Mouse (Mus musculus): ENCODE measurements around the gene Eif4e3. TPM values are rescaled to one million over a fixed set of nuclear protein-coding genes. Genes with fewer than 3 reads are reported as not detected.

Gene Eif4e3
- polyA plus RNA-seq, 1 experiment from 2014 or later, result 11.2 TPM

DNA sequence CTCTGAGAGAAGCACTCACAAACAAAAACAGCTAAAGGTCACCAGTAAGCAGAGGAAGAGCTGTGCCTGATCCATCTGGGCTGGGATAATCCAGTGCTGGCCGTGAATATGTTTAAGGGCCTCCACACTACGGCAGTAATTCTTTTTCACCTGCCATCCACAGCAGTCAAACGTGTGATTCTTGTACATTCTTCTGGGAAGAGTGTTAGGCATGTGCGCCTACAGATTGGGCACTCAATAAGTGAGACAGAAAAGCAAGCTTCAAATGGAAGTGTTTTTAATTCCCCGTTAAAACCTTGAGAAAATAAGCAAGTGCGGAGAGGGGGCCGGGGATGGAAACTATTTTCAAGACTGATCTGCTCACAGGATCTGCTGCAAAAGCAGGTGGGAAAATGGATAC is 48.7 kb downstream of the Eif4e3 start:
- Histone ChIP-seq H3K4me3 (no peak overlapping the region), H3K27me3 (peaks cover 15% of the 10 kb centered on the region), H3K9me3 (replicated peaks) (no peaks in the 10 kb centered on the region), H3K4me1 (peaks cover 23% of the 10 kb centered on the region), H3K27ac (no peak overlapping the region), H3K9ac (no peak overlapping the region), H3K36me3 (no peaks in the 10 kb centered on the region), H3K4me2 (replicated peaks) (no peak overlapping the region)
- no peak for ATAC-seq (ENCODE audit: low FRiP score)
- 76% methylated on average over 7 of the region's 7 CpGs for WGBS

GRCm38 (mm10) chr6:99617415-99617814 is 49.2 kb downstream of the Eif4e3 start:
- 78% methylated on average over 1 of the region's 1 CpGs for WGBS

DNA sequence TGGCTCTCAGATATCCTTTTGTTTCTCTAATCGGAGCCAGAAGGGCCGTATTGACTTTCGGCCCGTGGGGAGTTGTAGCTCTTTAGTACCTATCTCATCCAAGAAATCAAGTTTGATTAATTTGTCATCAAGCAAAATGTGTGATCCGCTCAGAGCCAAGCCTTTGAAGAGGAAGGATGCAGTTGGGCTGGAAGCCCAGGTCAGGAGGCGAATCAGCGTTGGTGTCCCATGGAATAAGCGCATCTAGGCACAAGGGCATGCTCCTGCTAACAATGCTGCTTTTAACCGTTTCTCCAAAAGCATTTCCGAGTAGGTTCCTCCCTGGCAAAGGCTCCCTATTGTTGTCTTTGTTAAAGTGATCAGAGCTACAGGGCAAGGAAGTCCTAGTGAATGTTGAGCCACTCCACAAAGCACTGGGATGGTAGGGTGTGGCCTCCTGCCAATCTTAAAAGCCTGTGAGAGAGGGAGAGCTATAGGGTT is 51.3 kb downstream of the Eif4e3 start:
- 11% methylated on average over 10 of the region's 10 CpGs for WGBS
- Histone ChIP-seq H3K27ac (no peak overlapping the region), H3K9me3 (replicated peaks) (no peaks in the 10 kb centered on the region), H3K36me3 (no peaks in the 10 kb centered on the region), H3K4me1 (peaks cover 25% of the 10 kb centered on the region), H3K4me3 (no peak overlapping the region), H3K4me2 (replicated peaks) (peak overlapping the region; percentile 19; the same call in 1 of the 2 replicates), H3K27me3 (peaks cover 21% of the 10 kb centered on the region), H3K9ac (no peak overlapping the region)
- ATAC-seq (ENCODE audit: low FRiP score), result no peak

More at GRCm38 (mm10) chr6:99617415-99617814, 49.2 kb downstream of the Eif4e3 start:
- peaks cover 21% of the 10 kb centered on the region for H3K4me1 ChIP-seq
- peaks cover 20% of the 10 kb centered on the region for H3K27me3 ChIP-seq
- H3K27ac ChIP-seq, result no peak overlapping the region
- no peak for ATAC-seq (ENCODE audit: low FRiP score)
- H3K9me3 ChIP-seq (replicated peaks), result no peaks in the 10 kb centered on the region
- no peak overlapping the region for H3K4me3 ChIP-seq
- H3K4me2 ChIP-seq (replicated peaks), result no peak overlapping the region
- H3K9ac ChIP-seq, result no peak overlapping the region
- no peaks in the 10 kb centered on the region for H3K36me3 ChIP-seq

DNA sequence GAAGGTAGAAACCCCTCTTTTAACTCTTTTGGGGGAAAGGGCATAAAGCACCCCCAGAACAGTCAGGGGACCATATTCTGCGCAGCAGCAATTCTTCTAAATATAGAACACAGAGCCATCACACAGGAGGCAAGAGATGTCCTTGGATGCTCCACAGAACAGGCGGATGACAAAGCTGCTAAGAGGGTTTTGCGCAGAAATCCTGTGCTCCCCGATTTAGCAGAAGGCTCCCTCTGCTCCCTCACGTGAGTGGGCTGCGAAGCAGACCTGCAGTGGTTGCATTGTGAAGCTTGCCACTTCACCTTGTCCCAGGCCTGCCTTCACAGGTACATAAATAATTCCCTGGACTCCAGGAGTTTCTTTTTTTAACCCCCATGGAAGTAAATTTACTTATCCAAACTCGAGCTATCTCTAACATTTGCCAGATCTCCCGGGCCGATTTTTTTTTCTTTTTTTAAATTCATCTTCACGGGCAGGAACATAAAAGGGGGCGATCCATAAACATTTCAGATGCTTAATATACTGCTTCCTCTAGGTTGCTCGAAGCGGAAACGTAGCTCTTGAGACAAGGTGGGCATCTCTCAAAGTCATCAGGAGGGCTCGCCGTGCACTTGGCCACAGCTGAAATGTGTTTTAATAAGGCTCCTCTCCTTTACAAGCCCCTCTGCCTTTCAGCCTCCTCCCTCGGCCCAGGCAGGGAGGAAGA is 51.9 kb downstream of the Eif4e3 start:
- Histone ChIP-seq H3K36me3 (no peaks in the 10 kb centered on the region), H3K4me2 (replicated peaks) (peak overlapping the region; percentile 19; the same call in 1 of the 2 replicates), H3K27ac (no peak overlapping the region), H3K9ac (no peak overlapping the region), H3K4me1 (peaks cover 25% of the 10 kb centered on the region), H3K4me3 (no peak overlapping the region), H3K9me3 (replicated peaks) (no peaks in the 10 kb centered on the region), H3K27me3 (peaks cover 21% of the 10 kb centered on the region)
- 59% methylated on average over 17 of the region's 17 CpGs for WGBS
- ATAC-seq (ENCODE audit: low FRiP score), result no peak

DNA sequence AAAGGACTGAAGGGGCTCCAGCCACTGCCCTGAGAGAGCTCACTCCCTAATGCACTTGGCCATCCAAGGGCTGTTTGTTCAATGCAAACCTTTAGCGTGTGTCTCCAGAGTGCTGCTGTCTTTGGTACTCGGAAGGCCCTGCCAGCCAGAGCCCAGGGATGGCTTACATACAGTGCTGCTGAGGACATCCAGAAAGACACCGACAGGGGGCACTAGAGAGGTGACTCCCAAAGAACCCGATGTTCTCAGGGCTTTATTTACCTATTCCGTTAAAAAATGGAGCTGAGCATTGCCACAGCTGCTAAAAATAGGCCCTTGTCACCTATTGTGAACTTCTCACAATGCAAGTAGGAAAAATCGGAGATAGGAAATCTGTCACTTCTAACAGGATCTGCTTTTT is 54.7 kb downstream of the Eif4e3 start:
- no peak overlapping the region for H3K4me3 ChIP-seq
- H3K4me1 ChIP-seq, result peaks cover 25% of the 10 kb centered on the region
- H3K36me3 ChIP-seq, result no peaks in the 10 kb centered on the region
- H3K27ac ChIP-seq, result no peak overlapping the region
- no peak overlapping the region for H3K4me2 ChIP-seq (replicated peaks)
- H3K9me3 ChIP-seq (replicated peaks), result no peaks in the 10 kb centered on the region
- WGBS, result 53% methylated on average over 6 of the region's 6 CpGs
- no peak for ATAC-seq (ENCODE audit: low FRiP score)
- no peak overlapping the region for H3K9ac ChIP-seq
- peaks cover 21% of the 10 kb centered on the region for H3K27me3 ChIP-seq

GRCm38 (mm10) chr6:99610454-99611427 is 55.8 kb downstream of the Eif4e3 start:
- ATAC-seq (ENCODE audit: low FRiP score), result no peak
- Histone ChIP-seq H3K9ac (no peak overlapping the region), H3K4me2 (replicated peaks) (peak overlapping the region; percentile 15; the same call in 1 of the 2 replicates), H3K27me3 (peaks cover 21% of the 10 kb centered on the region), H3K9me3 (replicated peaks) (no peaks in the 10 kb centered on the region), H3K4me1 (peaks cover 23% of the 10 kb centered on the region), H3K36me3 (no peaks in the 10 kb centered on the region), H3K27ac (no peak overlapping the region), H3K4me3 (no peak overlapping the region)
- WGBS, result 45% methylated on average over 14 of the region's 14 CpGs

DNA sequence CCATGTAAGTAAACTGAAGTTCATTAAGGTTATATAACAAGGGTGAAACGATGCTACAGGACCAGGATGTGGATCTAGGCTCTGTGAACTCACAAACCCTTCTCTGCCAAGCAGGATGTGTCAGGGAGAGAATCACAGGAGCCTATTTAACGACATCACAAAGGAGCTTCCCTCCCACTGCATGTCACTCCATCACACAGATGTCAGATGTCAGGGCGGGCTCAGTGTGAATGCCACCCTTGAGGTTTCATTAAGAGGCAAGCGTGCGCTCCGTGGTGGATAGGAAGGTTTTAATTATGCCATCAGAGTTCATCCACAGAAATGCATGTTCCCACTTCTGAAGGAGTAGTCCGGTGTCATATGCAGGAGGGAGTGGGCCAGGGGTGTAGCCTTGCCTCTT is 60.5 kb downstream of the Eif4e3 start:
- no peak overlapping the region for H3K4me2 ChIP-seq (replicated peaks)
- H3K4me3 ChIP-seq, result no peak overlapping the region
- H3K36me3 ChIP-seq, result no peaks in the 10 kb centered on the region
- H3K9me3 ChIP-seq (replicated peaks), result no peaks in the 10 kb centered on the region
- peaks cover 7% of the 10 kb centered on the region for H3K4me1 ChIP-seq
- 53% methylated on average over 7 of the region's 7 CpGs for WGBS
- ATAC-seq (ENCODE audit: low FRiP score), result no peak
- peaks cover 6% of the 10 kb centered on the region for H3K27me3 ChIP-seq
- no peak overlapping the region for H3K27ac ChIP-seq
- H3K9ac ChIP-seq, result no peak overlapping the region

- no peak for ATAC-seq (ENCODE audit: low FRiP score)
Measured at GRCm38 (mm10) chr6:99604758-99605157, 61.8 kb downstream of the Eif4e3 start.

DNA sequence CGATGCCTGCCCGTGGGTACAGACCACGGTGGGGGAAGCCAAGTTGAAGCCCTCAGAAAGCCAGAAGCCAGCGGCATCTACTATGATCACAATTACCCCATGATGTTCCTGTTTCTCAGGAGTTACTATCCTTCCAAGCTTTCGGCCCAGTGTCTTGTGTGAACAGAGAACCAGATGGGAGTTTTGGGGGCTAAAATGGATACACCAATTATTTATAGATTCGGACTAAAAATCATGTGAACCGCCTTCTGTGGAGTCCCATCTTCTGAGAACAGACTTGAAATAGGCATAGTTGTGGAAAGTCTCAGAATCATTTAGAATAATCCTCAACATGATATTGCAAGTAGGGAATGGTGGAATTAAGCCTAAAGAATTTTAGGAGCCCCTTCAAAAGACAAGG is 64.1 kb downstream of the Eif4e3 start:
- H3K4me1 ChIP-seq, result peaks cover 10% of the 10 kb centered on the region
- H3K9ac ChIP-seq, result no peak overlapping the region
- WGBS, result 91% methylated on average over 7 of the region's 7 CpGs
- H3K4me3 ChIP-seq, result no peak overlapping the region
- H3K27me3 ChIP-seq, result peaks cover 10% of the 10 kb centered on the region
- no peak for ATAC-seq (ENCODE audit: low FRiP score)
- H3K4me2 ChIP-seq (replicated peaks), result no peak overlapping the region
- no peaks in the 10 kb centered on the region for H3K36me3 ChIP-seq
- no peak overlapping the region for H3K27ac ChIP-seq
- H3K9me3 ChIP-seq (replicated peaks), result no peaks in the 10 kb centered on the region

More at GRCm38 (mm10) chr6:99604758-99605157, 61.8 kb downstream of the Eif4e3 start:
- no peak overlapping the region for H3K27ac ChIP-seq
- H3K9me3 ChIP-seq (replicated peaks), result no peaks in the 10 kb centered on the region
- no peak overlapping the region for H3K9ac ChIP-seq
- no peaks in the 10 kb centered on the region for H3K36me3 ChIP-seq
- WGBS, result 80% methylated on average over 2 of the region's 2 CpGs
- no peak overlapping the region for H3K4me2 ChIP-seq (replicated peaks)
- H3K4me3 ChIP-seq, result no peak overlapping the region
- peaks cover 9% of the 10 kb centered on the region for H3K27me3 ChIP-seq
- H3K4me1 ChIP-seq, result peaks cover under 1% of the 10 kb centered on the region

DNA sequence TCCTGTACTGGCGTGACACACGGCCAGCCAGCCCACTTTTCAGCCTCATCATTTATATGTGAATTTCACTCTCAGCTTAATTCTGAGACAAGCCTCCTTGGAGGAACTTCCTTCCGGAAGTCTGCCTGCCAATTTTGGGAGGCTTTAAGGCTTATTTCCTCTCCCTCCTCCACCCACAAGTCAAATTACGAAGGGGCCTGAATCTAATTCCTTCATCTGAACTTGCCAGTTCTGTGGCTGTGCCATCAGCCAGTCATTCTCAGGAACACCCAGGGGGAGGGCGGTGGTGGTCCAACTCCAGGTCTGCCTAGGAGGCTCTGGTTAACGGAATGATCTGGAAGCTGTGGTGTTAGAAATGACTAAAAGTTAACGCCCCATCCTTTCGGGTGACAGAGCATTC is 65.7 kb downstream of the Eif4e3 start:
- WGBS, result 78% methylated on average over 8 of the region's 8 CpGs
- Histone ChIP-seq H3K9me3 (replicated peaks) (no peaks in the 10 kb centered on the region), H3K4me2 (replicated peaks) (no peak overlapping the region), H3K9ac (no peak overlapping the region), H3K27ac (no peak overlapping the region), H3K4me1 (peaks cover 10% of the 10 kb centered on the region), H3K36me3 (no peaks in the 10 kb centered on the region), H3K27me3 (peaks cover 14% of the 10 kb centered on the region), H3K4me3 (no peak overlapping the region)
- no peak for ATAC-seq (ENCODE audit: low FRiP score)

- no peaks in the 10 kb centered on the region for H3K36me3 ChIP-seq
- no peak overlapping the region for H3K27ac ChIP-seq
- peak; percentile 62; the same call in 1 of the 2 replicates for ATAC-seq (ENCODE audit: low FRiP score)
- H3K4me1 ChIP-seq, result peaks cover 10% of the 10 kb centered on the region
- no peak overlapping the region for H3K4me3 ChIP-seq
- no peaks in the 10 kb centered on the region for H3K9me3 ChIP-seq (replicated peaks)
- 32% methylated on average over 10 of the region's 10 CpGs for WGBS
- H3K4me2 ChIP-seq (replicated peaks), result peak overlapping the region; percentile 34; the same call in 1 of the 2 replicates
- H3K27me3 ChIP-seq, result peaks cover 14% of the 10 kb centered on the region
- H3K9ac ChIP-seq, result no peak overlapping the region
Measured at GRCm38 (mm10) chr6:99600168-99600793, 66.3 kb downstream of the Eif4e3 start.

DNA sequence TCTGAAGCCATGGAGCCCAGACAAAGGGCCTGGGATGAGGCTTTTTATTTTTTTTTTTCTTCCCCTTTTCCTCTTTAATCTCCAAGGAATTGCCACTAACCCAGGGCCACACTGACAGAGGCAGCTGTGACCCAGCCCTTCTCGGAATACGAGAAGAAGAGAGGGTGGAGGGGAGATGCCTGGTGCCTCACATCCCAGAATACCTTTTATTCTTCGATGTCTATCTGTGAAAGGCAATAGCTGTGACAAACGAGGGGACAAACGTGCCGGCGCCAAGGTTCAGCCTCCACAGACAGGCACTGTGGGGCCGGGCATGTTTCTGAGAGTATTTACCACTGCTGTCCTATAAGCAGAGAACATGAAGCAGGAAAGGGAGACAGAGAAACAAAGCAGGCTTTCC is 66.9 kb downstream of the Eif4e3 start:
- Histone ChIP-seq H3K9ac (peak overlapping the region; percentile 47), H3K4me2 (replicated peaks) (peak overlapping the region; percentile 34), H3K36me3 (no peaks in the 10 kb centered on the region), H3K27me3 (peaks cover 14% of the 10 kb centered on the region), H3K9me3 (replicated peaks) (no peaks in the 10 kb centered on the region), H3K27ac (peak overlapping the region; percentile 60; the same call in 1 of the 2 replicates), H3K4me1 (peaks cover 10% of the 10 kb centered on the region), H3K4me3 (no peak overlapping the region)
- peak; percentile 59 for ATAC-seq (ENCODE audit: low FRiP score)
- 11% methylated on average over 8 of the region's 8 CpGs for WGBS

All from hindbrain, embryonic 12.5 days (tissue).